Mouse (Mus musculus) limb, embryonic 15.5 days (tissue): ENCODE measurements around the gene Fcho1. TPM values are rescaled to one million over a fixed set of nuclear protein-coding genes. Genes with fewer than 3 reads are reported as not detected.
A peak's percentile ranks its signal among the peaks of the same experiment; 100 is the strongest.
"Not testable (repeated sequence)": the region's sequence is repeated elsewhere in the genome, so short reads cannot be mapped to it uniquely, and the experiment has no call there.

Experiments used
- ATAC-seq: fragments of 200-750 bp; cut with Nextera tagmentation; 2 replicates; pipeline ENCODE4 v1.8.0; 2017; ENCODE audit warnings: low read depth, moderate TSS enrichment; ENCODE audit not compliant: insufficient number of reproducible peaks, low FRiP score, low TSS enrichment
- H3K27ac ChIP-seq: fragments of 300-500 bp; sonication (generic); 2 replicates; pipeline ENCODE4 v1.5.1; 2015; ENCODE audit warnings: moderate library complexity, mild to moderate bottlenecking, inconsistent platforms
- H3K27me3 ChIP-seq: fragments of 300-500 bp; sonication (generic); 2 replicates; pipeline ENCODE4 v1.6.1; 2015; ENCODE audit warnings: inconsistent platforms
- H3K36me3 ChIP-seq: fragments of 300-500 bp; sonication (generic); 2 replicates; pipeline ENCODE4 v1.6.1; 2015; ENCODE audit warnings: inconsistent platforms
- H3K4me1 ChIP-seq: fragments of 300-500 bp; sonication (generic); 2 replicates; pipeline ENCODE4 v1.6.1; 2015; ENCODE audit warnings: inconsistent platforms
- H3K4me2 ChIP-seq: fragments of 300-500 bp; sonication (generic); 2 replicates; pipeline ENCODE4 v1.6.1; 2015; ENCODE audit warnings: mild to moderate bottlenecking, inconsistent platforms
- H3K4me3 ChIP-seq: fragments of 300-500 bp; sonication (generic); 2 replicates; pipeline ENCODE4 v1.5.1; 2015; ENCODE audit warnings: mild to moderate bottlenecking, inconsistent platforms
- H3K9ac ChIP-seq: fragments of 300-500 bp; sonication (generic); 2 replicates; pipeline ENCODE4 v1.6.1; 2015; ENCODE audit warnings: inconsistent platforms
- H3K9me3 ChIP-seq: fragments of 300-500 bp; sonication (generic); 2 replicates; pipeline ENCODE4 v1.6.1; 2016; ENCODE audit warnings: inconsistent platforms
- WGBS: fragments of 180-500 bp; shearing (Covaris S2); methylation state at CpG from one replicate; pipeline ENCODE4 v1.1.7; 2015; 5-methylcytosine and 5-hydroxymethylcytosine counted together
- polyA plus RNA-seq: library from polyadenylated mRNA; unstranded; fragments of >200 nt; fragmentation: Nextera tagmentation; extraction: Ambion mirVana; gene quantifications from 2 replicates; pipeline ENCODE4 v1.2.1, GENCODE M21; 2015

Gene Fcho1
- polyA plus RNA-seq = 7.7 and 8.9 TPM in 2 replicates

DNA sequence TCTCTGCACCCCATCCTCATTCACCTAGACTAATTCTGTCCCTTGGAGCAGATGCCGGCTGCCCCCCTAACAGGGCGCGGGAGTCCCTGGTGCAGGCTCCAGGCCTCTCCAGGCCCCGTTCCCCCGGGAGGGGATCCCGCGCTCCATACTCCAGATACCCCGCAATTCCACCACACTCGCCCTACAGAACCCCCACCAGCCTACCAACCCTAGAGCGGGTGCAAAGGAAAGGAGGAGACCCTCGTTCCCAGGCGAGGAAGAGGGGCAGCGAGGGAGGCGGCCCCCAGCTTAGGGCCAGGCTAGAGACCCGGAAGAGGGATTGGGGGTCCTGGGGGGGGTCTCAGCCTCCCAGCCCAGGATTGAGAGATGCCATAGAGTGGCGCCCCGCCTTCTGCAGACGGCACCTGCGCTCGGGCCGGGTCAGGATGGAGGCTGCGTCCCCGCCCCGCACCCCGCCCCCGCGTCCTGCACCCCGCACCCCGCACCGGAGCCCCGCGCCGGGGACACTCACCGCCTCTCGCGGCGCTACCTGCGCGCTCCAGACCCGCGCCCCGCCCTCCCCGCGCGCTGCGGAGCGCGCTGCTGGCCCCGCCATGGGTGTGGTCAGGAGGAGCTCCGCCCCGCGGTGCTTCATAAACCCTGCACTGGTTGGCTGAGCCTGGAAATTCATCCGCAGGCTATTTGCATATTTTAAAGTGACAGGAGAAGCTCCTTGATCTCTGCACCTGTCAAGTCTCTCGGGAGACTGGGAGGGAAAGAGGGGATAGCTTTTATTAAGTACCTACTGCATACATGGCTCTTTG, at the start of gene Fcho1:
Fcho1 (minus strand) TSS at position 595 of the 803 bp plus-strand sequence.
- 0 out of 2 replicates have a peak within 1 kb of the TSS, but pooled peaks have one; percentile 23 for H3K9ac ChIP-seq
- H3K4me2 ChIP-seq = peak within 1 kb of the TSS; percentile 87
- no peak; the same call in 1 of the 2 replicates for ATAC-seq
- H3K27me3 ChIP-seq = peaks cover 50% of the 10 kb centered on the region
- H3K27ac ChIP-seq = no peak within 1 kb of the TSS
- H3K9me3 ChIP-seq = no peaks in the 10 kb centered on the region
- H3K36me3 ChIP-seq = no peaks in the 10 kb centered on the region
- peaks cover 23% of the 10 kb centered on the region for H3K4me1 ChIP-seq
- peak within 1 kb of the TSS; percentile 56 for H3K4me3 ChIP-seq
- 1% methylated on average over 44 of the region's 54 CpGs for WGBS

DNA sequence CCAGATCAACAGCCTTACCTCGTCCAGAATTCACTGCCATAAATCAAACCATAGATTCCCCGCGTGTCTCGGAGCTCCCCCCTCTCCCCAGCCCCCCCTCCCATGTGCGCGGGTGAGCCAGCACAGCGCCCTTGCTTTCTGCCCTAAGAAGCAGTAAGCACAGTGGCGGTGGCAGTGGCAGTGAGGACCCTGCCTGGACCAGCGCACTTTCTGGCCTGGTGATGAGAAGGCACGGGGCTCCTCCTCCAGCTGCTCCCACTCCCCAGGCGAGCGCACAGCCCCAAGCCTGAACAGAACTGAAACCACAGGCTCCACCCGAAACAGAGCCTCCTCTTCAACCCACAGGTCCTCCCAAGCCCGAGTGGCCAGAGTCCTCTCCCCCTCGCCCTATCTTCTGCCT, 45.8 kb upstream of the Fcho1 start:
- Histone ChIP-seq H3K9me3 (peaks cover 7% of the 10 kb centered on the region; the same call in 1 of the 2 replicates), H3K27ac (no peak overlapping the region), H3K36me3 (no peaks in the 10 kb centered on the region), H3K4me3 (no peak overlapping the region), H3K9ac (no peak overlapping the region), H3K27me3 (no peaks in the 10 kb centered on the region), H3K4me1 (no peaks in the 10 kb centered on the region), H3K4me2 (no peak overlapping the region)
- no peak for ATAC-seq
- whole genome bisulfite sequencing = 92% methylated on average over 15 of the region's 15 CpGs

DNA sequence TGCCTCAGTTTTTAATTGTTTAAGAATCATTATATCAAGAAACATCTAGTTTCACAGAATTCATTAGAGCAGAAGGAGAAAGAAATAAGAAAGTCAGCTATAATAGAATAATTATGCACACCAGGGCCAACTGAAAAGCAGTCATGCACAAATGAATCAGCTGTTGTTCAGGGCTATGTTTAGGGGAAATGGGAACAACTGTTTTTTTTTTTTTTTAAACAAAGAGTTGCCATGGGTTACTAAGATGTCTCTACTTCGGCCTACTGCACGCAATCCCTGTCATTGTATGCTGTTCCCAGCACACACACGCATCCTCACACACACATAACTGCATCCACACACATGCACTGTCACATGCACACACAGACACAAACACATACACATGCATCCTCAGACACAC, 33.3 kb upstream of the Fcho1 start:
- H3K4me1 ChIP-seq = no peaks in the 10 kb centered on the region
- H3K4me2 ChIP-seq = no peak overlapping the region
- no peak for ATAC-seq
- 90% methylated on average over 3 of the region's 3 CpGs for WGBS
- H3K36me3 ChIP-seq = no peaks in the 10 kb centered on the region
- H3K27me3 ChIP-seq = no peaks in the 10 kb centered on the region
- no peaks in the 10 kb centered on the region for H3K9me3 ChIP-seq
- no peak overlapping the region for H3K9ac ChIP-seq
- no peak overlapping the region for H3K4me3 ChIP-seq
- no peak overlapping the region for H3K27ac ChIP-seq

DNA sequence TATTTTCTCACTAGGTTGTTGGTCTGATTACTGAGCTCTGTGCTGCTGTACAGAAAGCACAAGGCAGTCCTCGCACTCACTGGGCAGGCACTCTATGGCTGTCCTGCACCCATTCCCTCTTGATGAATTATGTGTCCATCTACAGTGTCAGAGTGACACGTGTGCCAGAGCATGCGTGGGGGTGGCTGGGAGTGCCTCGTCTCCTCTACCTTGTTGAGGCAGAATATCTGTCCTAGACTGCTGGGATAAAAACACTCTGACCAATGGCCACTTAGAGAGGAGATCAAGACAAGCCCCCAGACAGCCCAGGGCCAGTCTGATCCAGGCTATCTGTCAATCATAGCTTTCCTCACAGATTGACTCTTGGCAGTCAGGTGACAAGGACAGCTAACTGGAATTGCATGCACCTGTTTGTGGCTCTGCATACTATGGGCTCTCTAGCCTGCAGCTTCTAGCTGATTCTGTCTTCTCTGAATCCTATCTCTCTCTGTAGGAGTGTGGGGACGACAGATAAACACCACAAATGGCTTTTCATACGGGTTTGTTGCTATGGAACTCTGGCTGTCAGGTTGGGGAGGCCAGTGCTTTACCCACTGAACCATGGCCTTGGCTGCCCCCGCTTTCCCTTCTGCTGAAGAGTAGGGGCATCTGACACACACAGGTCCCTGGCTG, 27.5 kb upstream of the Fcho1 start:
- H3K9ac ChIP-seq, ATAC-seq, H3K27me3 ChIP-seq, H3K4me1 ChIP-seq, H3K27ac ChIP-seq, H3K36me3 ChIP-seq, H3K4me2 ChIP-seq, H3K4me3 ChIP-seq, H3K9me3 ChIP-seq: not testable (repeated sequence)
- 67% methylated on average over 7 of the region's 7 CpGs for WGBS

DNA sequence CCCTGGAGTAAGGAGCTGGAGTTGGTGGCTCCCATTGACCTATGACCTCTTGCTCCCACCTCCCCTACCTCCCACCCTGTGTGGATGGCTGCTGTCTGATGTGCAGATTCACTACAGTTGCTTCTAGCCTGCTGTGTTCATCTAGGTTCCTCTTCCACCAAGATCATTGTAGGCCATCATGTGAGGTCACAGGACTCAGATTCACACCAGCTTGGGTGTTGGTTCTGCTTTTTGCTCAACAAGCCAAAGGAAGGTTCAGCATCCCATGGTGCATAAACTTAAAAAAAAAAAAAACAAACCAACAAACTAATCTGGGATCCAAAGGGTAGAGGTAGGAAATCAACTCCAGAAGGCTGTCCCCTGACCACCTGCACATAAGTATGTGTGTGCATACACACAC, 26.7 kb upstream of the Fcho1 start:
- not testable (repeated sequence) for H3K27me3 ChIP-seq, H3K4me2 ChIP-seq, H3K4me1 ChIP-seq, H3K9me3 ChIP-seq, H3K4me3 ChIP-seq, H3K9ac ChIP-seq, ATAC-seq, H3K27ac ChIP-seq, H3K36me3 ChIP-seq

DNA sequence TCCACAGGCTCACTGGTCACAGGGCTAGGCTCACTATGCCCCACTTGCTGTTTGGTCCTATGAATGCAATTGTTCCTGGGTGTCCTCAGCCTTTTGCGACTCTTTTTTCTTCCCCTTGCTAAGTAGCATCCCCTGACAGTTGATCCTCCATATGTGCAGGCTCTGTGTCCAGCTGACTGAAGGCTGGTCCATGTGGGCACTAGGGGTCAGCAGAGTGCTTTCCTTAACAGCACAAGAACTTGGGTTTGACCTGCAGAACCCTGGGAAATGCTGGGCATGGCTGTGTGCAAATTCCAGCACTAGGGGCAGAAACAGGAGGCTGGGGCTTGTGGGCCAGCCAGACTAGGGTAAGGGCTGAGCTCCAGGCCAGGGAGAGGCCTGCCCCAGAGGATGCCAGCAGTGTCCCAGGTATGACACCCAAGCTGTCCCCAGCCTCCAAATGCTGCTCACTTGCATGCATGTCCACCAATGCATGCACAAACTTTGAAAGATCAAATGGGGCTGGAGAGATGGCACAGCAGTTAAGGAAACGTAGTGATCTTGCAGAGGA, 25.9 kb upstream of the Fcho1 start:
- not testable (repeated sequence) for ATAC-seq
- WGBS = 63% methylated on average over 2 of the region's 2 CpGs

DNA sequence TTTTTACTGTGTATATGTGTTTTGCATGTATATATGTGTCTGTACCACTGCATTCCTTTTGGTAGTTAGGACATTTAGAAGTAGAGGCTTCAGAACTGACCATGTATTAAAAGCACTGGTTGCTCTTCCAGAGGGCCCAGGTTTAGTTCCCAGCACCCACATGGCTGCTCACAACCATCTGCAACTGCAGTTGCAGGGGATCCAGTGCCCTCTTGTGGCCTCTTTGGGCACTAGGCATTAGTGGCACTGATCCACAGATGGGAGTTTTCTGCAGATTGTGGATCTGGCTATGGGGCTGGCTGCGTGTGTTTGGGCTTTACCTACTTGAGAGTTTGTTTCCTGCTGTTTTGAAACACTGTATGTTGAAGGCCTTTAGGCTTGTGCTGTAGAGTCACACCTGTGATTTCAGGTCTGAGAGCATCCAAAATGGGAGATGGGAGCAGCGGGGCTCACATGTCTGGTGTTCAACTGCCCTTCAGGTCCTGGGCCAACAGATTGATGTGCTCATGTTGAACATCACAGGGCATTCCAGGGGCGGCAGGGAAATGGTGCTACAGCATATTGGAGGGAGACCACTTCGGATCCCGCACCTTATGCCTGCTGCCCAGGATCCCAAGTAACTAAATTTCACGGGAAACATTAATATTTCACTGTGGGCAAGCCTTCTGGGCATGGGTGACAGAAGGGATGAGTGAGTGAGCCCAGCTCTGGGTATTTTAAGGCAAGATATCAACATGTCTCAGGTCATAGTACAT, 24.0 kb upstream of the Fcho1 start:
- H3K9ac ChIP-seq, H3K27ac ChIP-seq, H3K4me3 ChIP-seq, ATAC-seq, H3K36me3 ChIP-seq, H3K4me2 ChIP-seq, H3K9me3 ChIP-seq, H3K4me1 ChIP-seq, H3K27me3 ChIP-seq: not testable (repeated sequence)
- 81% methylated on average over 6 of the region's 6 CpGs for WGBS

More for the DNA sequence above, 25.9 kb upstream of the Fcho1 start:
- not testable (repeated sequence) for H3K27ac ChIP-seq, H3K27me3 ChIP-seq, H3K4me1 ChIP-seq, H3K4me2 ChIP-seq, H3K9me3 ChIP-seq, H3K36me3 ChIP-seq, H3K9ac ChIP-seq, H3K4me3 ChIP-seq

DNA sequence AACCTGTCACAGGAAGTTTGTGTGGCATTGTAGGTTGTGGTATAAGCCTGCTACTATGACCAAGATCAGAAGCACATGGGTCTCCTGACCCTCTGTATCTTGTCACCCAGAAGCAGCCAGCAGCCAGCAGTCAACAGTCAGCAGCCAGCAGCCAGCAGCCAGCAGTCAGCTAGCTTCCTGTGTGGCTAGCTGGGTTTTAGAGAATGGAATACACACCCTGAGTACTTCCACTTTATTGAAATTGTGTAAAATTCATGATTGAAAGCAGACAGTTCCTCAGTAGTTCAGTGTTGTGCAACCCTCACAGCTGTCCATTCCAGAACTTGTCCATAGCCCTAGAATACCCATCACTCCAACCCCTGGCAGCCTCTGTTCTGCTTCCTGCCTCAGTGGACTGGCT, 21.6 kb upstream of the Fcho1 start:
- not testable (repeated sequence) for H3K27me3 ChIP-seq, H3K4me1 ChIP-seq, H3K4me3 ChIP-seq, H3K4me2 ChIP-seq, H3K27ac ChIP-seq, H3K9me3 ChIP-seq, H3K9ac ChIP-seq, H3K36me3 ChIP-seq, ATAC-seq

DNA sequence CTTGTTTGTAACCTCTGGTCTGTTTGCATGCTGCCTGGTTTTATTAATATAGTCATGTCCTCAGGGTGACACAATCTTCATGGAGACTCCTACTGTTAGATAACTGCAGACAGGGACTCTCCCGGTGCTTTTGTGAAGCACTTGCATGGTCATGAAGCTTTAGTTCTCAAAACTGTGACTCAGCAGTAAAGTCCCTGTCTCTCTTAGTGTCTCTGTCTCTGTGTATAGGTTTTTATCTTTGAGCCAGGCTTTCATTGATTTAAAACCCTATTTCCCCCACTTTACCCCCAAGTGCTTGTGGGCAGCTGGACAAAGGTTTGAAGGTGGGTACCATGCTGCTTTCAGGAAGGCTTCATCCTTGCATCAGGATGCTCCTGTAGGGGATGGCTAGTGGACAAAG, 19.8 kb upstream of the Fcho1 start:
- no peak for ATAC-seq
- H3K36me3 ChIP-seq = no peaks in the 10 kb centered on the region
- H3K27ac ChIP-seq = no peak overlapping the region
- WGBS = 86% methylated on average over 1 of the region's 1 CpGs
- H3K4me3 ChIP-seq = no peak overlapping the region
- H3K4me2 ChIP-seq = no peak overlapping the region
- no peaks in the 10 kb centered on the region for H3K9me3 ChIP-seq
- H3K27me3 ChIP-seq = no peaks in the 10 kb centered on the region; the same call in 1 of the 2 replicates
- no peak overlapping the region for H3K9ac ChIP-seq
- H3K4me1 ChIP-seq = peaks cover 8% of the 10 kb centered on the region

DNA sequence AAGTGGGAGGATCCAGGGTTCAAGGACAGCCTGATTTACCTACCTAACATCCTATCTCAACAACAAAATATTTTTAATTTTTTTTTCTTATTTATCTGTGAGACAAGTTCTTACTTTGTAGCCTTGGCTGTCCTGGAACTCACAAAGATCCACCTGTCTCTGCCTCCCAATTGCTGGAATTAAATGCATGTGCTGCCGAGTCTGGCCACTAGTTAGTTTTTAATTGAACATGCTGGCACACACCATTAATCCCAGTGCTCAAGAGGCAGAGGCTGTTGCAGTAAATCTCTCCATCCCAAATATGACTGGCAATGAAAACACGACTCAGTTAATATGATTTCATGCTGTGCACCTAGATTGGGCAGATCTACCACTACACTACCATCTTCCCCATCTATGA, 17.3 kb upstream of the Fcho1 start:
- peaks cover 8% of the 10 kb centered on the region for H3K4me1 ChIP-seq
- H3K27ac ChIP-seq = no peak overlapping the region
- WGBS = 54% methylated on average over 2 of the region's 2 CpGs
- no peaks in the 10 kb centered on the region for H3K36me3 ChIP-seq
- no peak overlapping the region for H3K4me2 ChIP-seq
- H3K27me3 ChIP-seq = no peaks in the 10 kb centered on the region; the same call in 1 of the 2 replicates
- H3K4me3 ChIP-seq = no peak overlapping the region
- no peaks in the 10 kb centered on the region for H3K9me3 ChIP-seq
- ATAC-seq = no peak
- no peak overlapping the region for H3K9ac ChIP-seq

DNA sequence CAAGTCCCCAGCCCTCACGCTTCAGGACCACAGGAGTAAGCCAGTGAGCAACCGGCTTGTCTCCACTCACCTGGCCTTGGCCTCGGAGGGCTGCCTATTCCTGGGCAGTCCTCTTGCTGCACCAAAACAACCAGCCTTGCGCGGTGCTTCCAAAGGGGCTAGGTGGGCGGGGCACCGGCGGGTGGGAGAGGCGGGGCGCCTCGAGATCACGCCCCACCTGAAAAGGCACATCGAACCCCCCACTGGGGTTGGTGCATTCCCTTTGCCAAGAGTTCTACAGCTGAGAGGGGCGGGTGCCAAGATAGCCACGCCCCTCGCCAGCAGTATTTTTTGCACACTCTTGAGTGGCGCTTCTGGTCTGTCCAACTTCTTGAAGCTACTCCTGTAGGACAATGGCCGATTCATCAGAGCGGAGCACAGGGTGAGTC, 16.2 kb upstream of the Fcho1 start:
- H3K27me3 ChIP-seq = no peaks in the 10 kb centered on the region; the same call in 1 of the 2 replicates
- H3K36me3 ChIP-seq = no peaks in the 10 kb centered on the region
- peaks cover 8% of the 10 kb centered on the region for H3K4me1 ChIP-seq
- peak overlapping the region; percentile 42 for H3K4me2 ChIP-seq
- no peak overlapping the region for H3K9ac ChIP-seq
- no peak for ATAC-seq
- no peaks in the 10 kb centered on the region for H3K9me3 ChIP-seq
- peak overlapping the region; percentile 19 for H3K4me3 ChIP-seq
- H3K27ac ChIP-seq = no peak overlapping the region
- WGBS = 6% methylated on average over 19 of the region's 19 CpGs
